In genomic region chr13:21402848-21403247, GRCm38 (mm10) we compare ENCODE assay signal across 8 mouse cellular contexts. TPM values are rescaled to one million over a fixed set of nuclear protein-coding genes. Genes with fewer than 3 reads are reported as not detected.
A peak's percentile ranks its signal among the peaks of the same experiment; 100 is the strongest.
DNase-seq lines count a peak whose midpoint lies in the region; ATAC-seq and TF ChIP-seq lines count a peak whose summit lies in the region.

No protein-coding gene starts in this region.

- no peaks in the 10 kb centered on the region for H3K9me3 ChIP-seq in embryonic facial prominence, embryonic 12.5 days
- no peaks in the 10 kb centered on the region for H3K9me3 ChIP-seq in intestine, embryonic 16.5 days (ENCODE audit: control insufficient read depth, low read length)

- no peaks in the 10 kb centered on the region for H3K27me3 ChIP-seq in embryonic facial prominence, embryonic 12.5 days
- no peaks in the 10 kb centered on the region for H3K27me3 ChIP-seq in intestine, embryonic 16.5 days (replicated peaks; ENCODE audit: control insufficient read depth, insufficient read depth, low read length)
- no peaks in the 10 kb centered on the region for H3K27me3 ChIP-seq in myocyte (ENCODE audit: control insufficient read depth, insufficient read depth, insufficient read length)

- H3K36me3 ChIP-seq in embryonic facial prominence, embryonic 12.5 days = peaks cover 9% of the 10 kb centered on the region; the same call in 1 of the 2 replicates
- H3K36me3 ChIP-seq in intestine, embryonic 16.5 days (ENCODE audit: control insufficient read depth, insufficient read depth, low read length) = no peaks in the 10 kb centered on the region
- H3K36me3 ChIP-seq in myocyte (ENCODE audit: control insufficient read depth, insufficient read depth) = peaks cover 13% of the 10 kb centered on the region

- H3K27ac ChIP-seq in layer of hippocampus, adult 2 months = peak overlapping the region; percentile 93
- H3K27ac ChIP-seq in embryonic facial prominence, embryonic 12.5 days = no peak overlapping the region
- no peak overlapping the region for H3K27ac ChIP-seq in intestine, embryonic 16.5 days (ENCODE audit: low read length)

- no peak for DNase-seq in layer of hippocampus, adult 2 months (ENCODE audit: low spot score in 2 of 2)
- DNase-seq in layer of hippocampus, adult 8-10 months (ENCODE audit: low spot score in 2 of 2) = no peak
- DNase-seq in urinary bladder, postnatal 25 days (ENCODE audit: low spot score) = no peak
- no peak for DNase-seq in ovary, adult 18-20 months (ENCODE audit: low spot score)
- DNase-seq in cerebellum, adult 9-10 months = no peak

- no peak for TF ChIP-seq CTCF in layer of hippocampus, adult 2 months (conservative IDR thresholded peaks at IDR 0.05)

- peak overlapping the region; percentile 60 for H3K4me2 ChIP-seq in embryonic facial prominence, embryonic 12.5 days (replicated peaks)
- H3K4me2 ChIP-seq in intestine, embryonic 16.5 days (ENCODE audit: low read depth, low read length) = no peak overlapping the region
- H3K4me2 ChIP-seq in myocyte (ENCODE audit: low read depth) = peak overlapping the region; percentile 47

- H3ac ChIP-seq in myocyte (ENCODE audit: control insufficient read depth, insufficient read length) = no peak overlapping the region

- H3K4me1 ChIP-seq in embryonic facial prominence, embryonic 12.5 days = peaks cover 8% of the 10 kb centered on the region
- peaks cover 8% of the 10 kb centered on the region; the same call in 1 of the 2 replicates for H3K4me1 ChIP-seq in intestine, embryonic 16.5 days (ENCODE audit: control insufficient read depth, insufficient read depth, low read length)

- 0% methylated on average over 2 of the region's 2 CpGs for WGBS in embryonic facial prominence, embryonic 12.5 days
- 0% methylated on average over 2 of the region's 2 CpGs for WGBS in intestine, embryonic 16.5 days

- no peak for TF ChIP-seq POLR2A in myocyte (IDR thresholded peaks at IDR 0.05; ENCODE audit: insufficient read length, low read depth)

- peaks cover 35% of the 10 kb centered on the region for H3K79me2 ChIP-seq in myocyte (ENCODE audit: control insufficient read depth, insufficient read depth)

- peak overlapping the region; percentile 96 for H3K4me3 ChIP-seq in layer of hippocampus, adult 2 months
- H3K4me3 ChIP-seq in embryonic facial prominence, embryonic 12.5 days = peak overlapping the region; percentile 84
- peak overlapping the region; percentile 77 for H3K4me3 ChIP-seq in intestine, embryonic 16.5 days (ENCODE audit: low read length)
- H3K4me3 ChIP-seq in myocyte = peak overlapping the region; percentile 70

- H3K9ac ChIP-seq in embryonic facial prominence, embryonic 12.5 days = peak overlapping the region; percentile 83; the same call in 1 of the 2 replicates
- peak overlapping the region; percentile 89 for H3K9ac ChIP-seq in intestine, embryonic 16.5 days (ENCODE audit: low read depth, low read length)

- no peak for ATAC-seq in embryonic facial prominence, embryonic 12.5 days (ENCODE audit: insufficient number of reproducible peaks, insufficient read depth, low FRiP score, low TSS enrichment)
- peak; percentile 39; the same call in 1 of the 2 replicates for ATAC-seq in intestine, embryonic 16.5 days

TF ChIP-seq in myocyte, 11 proteins besides CTCF, POLR2A, EP300 and RAD21:
- no peak for TF ChIP-seq TCF3 (IDR thresholded peaks at IDR 0.05; ENCODE audit: insufficient read length, low read depth)
- TF ChIP-seq REST (IDR thresholded peaks at IDR 0.05; ENCODE audit: insufficient read depth, insufficient read length) = no peak
- TF ChIP-seq E2F4 (IDR thresholded peaks at IDR 0.05; ENCODE audit: insufficient read depth) = no peak
- no peak for TF ChIP-seq TCF12 (IDR thresholded peaks at IDR 0.05; ENCODE audit: insufficient read depth, poor library complexity, severe bottlenecking)
- no peak for TF ChIP-seq MAX (IDR thresholded peaks at IDR 0.05; ENCODE audit: low read depth)

RNA-seq across cellular contexts. Expression of gene Zkscan3, which starts 0.3 kb away (rescaled TPM):
- total RNA-seq in layer of hippocampus, adult 2 months (2021) = 10 to 100 TPM; 36.0 to 43.5 TPM
- total RNA-seq in layer of hippocampus, adult 8-10 months (2022) = 10 to 100 TPM; 38.0 to 47.9 (median 44.9) TPM
- 101 and 103 TPM in 2 replicates for polyA plus RNA-seq in embryonic facial prominence, embryonic 12.5 days (2016; fragmentation: Nextera tagmentation; extraction: Ambion mirVana)
- polyA plus RNA-seq in intestine, embryonic 16.5 days (2015; fragmentation: Nextera tagmentation; extraction: Ambion mirVana) = 61.7 and 64.5 TPM in 2 replicates
- 13.6 TPM for polyA plus RNA-seq in myocyte (2012; fragmentation: generic; extraction: Trizol)

RNA-seq across cellular contexts. Expression of gene Pgbd1, which starts 38.0 kb away (rescaled TPM):
- total RNA-seq in layer of hippocampus, adult 2 months (2021) = 1 to 10 TPM; 1.1 to 1.6 TPM
- 1 to 10 TPM; 1.4 to 2.5 (median 1.8) TPM for total RNA-seq in layer of hippocampus, adult 8-10 months (2022)
- 3.3 and 4.2 TPM in 2 replicates for polyA plus RNA-seq in embryonic facial prominence, embryonic 12.5 days (2016; fragmentation: Nextera tagmentation; extraction: Ambion mirVana)
- 2.4 TPM in 2 replicates for polyA plus RNA-seq in intestine, embryonic 16.5 days (2015; fragmentation: Nextera tagmentation; extraction: Ambion mirVana)
- 0.13 TPM for polyA plus RNA-seq in myocyte (2012; fragmentation: generic; extraction: Trizol)

RNA-seq across cellular contexts. Expression of gene Zscan12, which starts 40.2 kb away (rescaled TPM):
- 1 to 10 TPM; 9.4 to 10.0 TPM for total RNA-seq in layer of hippocampus, adult 2 months (2021)
- total RNA-seq in layer of hippocampus, adult 8-10 months (2022) = 10 to 100 TPM in 1 of 4 experiments, 1 to 10 TPM in 3; 8.1 to 10.1 (median 8.5) TPM
- polyA plus RNA-seq in embryonic facial prominence, embryonic 12.5 days (2016; fragmentation: Nextera tagmentation; extraction: Ambion mirVana) = 17.4 and 19.2 TPM in 2 replicates
- 6.6 and 7.9 TPM in 2 replicates for polyA plus RNA-seq in intestine, embryonic 16.5 days (2015; fragmentation: Nextera tagmentation; extraction: Ambion mirVana)
- polyA plus RNA-seq in myocyte (2012; fragmentation: generic; extraction: Trizol) = 2.8 TPM

RNA-seq across cellular contexts. Expression of gene Zscan26, which starts 50.7 kb away (rescaled TPM):
- total RNA-seq in layer of hippocampus, adult 2 months (2021) = 10 to 100 TPM; 55.4 to 55.9 TPM
- 10 to 100 TPM; 50.7 to 68.4 (median 61.0) TPM for total RNA-seq in layer of hippocampus, adult 8-10 months (2022)
- 30.5 and 34.4 TPM in 2 replicates for polyA plus RNA-seq in embryonic facial prominence, embryonic 12.5 days (2016; fragmentation: Nextera tagmentation; extraction: Ambion mirVana)
- polyA plus RNA-seq in intestine, embryonic 16.5 days (2015; fragmentation: Nextera tagmentation; extraction: Ambion mirVana) = 22.3 and 23.6 TPM in 2 replicates
- polyA plus RNA-seq in myocyte (2012; fragmentation: generic; extraction: Trizol) = 6.3 TPM

RNA-seq across cellular contexts. Expression of gene Olfr1367, which starts 56.1 kb away (rescaled TPM):
- total RNA-seq in layer of hippocampus, adult 2 months (2021) = not detected
- not detected for total RNA-seq in layer of hippocampus, adult 8-10 months (2022)
- polyA plus RNA-seq in embryonic facial prominence, embryonic 12.5 days (2016; fragmentation: Nextera tagmentation; extraction: Ambion mirVana) = not detected in 2 replicates
- polyA plus RNA-seq in intestine, embryonic 16.5 days (2015; fragmentation: Nextera tagmentation; extraction: Ambion mirVana) = not detected in 2 replicates
- not detected for polyA plus RNA-seq in myocyte (2012; fragmentation: generic; extraction: Trizol)
